Mouse (Mus musculus) frontal cortex, adult (tissue): Measurements from ENCODE around the gene Amdhd2.
"Not testable (repeated sequence)": the region's sequence is repeated elsewhere in the genome, so short reads cannot be mapped to it uniquely, and the experiment has no call there.

Source experiments
- ATAC-seq: cut with Nextera tagmentation; 2 replicates; pipeline ENCODE4 v1.9.2; 2017; ENCODE audit warnings: mild to moderate bottlenecking, moderate library complexity, mixed read lengths; ENCODE audit not compliant: low TSS enrichment

The Amdhd2 gene

DNA sequence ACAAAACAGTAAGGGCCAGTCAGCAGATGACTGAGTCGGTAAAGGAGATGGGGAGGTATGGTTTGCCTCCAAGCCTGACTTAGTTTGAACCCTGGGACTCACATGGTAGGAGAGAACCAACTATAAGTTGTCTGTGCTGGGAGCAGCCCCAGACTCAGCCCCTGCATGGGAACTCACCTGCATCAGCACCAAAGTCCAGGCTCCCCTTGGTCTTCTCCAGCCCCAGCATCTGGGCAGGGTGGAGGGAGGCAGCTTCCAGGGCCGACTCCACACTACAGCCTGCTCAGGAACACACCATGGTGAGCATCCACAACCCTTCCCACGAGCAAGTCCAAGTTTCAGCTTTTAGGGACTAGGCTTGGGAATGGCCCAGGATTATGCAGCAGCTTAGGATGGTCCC, 7.2 kb downstream of the Amdhd2 start:
- ATAC-seq, result no peak

DNA sequence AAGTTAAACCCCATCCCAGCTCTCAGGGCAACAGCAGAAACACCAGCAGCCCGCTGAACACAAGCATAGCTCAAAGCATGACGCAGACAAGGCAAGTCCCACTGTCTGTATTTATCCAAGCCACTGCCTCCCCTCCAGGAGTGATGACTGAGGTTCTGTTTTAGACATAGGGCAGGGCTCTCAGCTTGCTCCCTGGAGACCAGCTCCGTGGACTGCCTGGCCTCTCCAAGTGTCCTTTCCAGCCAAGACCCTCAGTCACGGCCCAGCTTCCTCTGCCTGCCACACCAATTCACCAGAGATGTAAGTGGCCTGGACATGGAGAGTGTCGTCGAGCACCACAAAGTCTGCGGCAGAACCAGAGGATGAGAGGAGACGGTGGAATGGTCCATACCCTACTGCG, 7.8 kb downstream of the Amdhd2 start:
- no peak for ATAC-seq

DNA sequence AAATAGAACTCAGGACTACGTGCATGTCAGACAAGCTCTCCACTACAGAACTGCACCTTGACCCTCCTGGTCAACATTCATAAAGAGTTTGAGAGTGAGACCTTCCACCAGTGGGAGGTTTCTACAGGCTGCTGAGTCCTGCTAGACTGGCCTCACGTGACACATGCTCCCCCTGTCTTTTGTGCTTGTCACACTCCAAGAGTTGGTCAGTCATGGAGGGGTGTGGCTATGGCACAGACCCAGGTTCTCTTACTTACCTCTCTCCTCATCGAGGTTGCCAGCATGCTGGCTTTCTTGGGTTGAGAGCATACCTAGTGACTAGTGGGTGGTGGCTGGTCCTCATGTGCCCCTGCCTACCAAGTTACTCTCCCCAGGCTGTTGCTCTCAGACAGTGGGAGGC, 9.1 kb downstream of the Amdhd2 start:
- ATAC-seq, result no peak

DNA sequence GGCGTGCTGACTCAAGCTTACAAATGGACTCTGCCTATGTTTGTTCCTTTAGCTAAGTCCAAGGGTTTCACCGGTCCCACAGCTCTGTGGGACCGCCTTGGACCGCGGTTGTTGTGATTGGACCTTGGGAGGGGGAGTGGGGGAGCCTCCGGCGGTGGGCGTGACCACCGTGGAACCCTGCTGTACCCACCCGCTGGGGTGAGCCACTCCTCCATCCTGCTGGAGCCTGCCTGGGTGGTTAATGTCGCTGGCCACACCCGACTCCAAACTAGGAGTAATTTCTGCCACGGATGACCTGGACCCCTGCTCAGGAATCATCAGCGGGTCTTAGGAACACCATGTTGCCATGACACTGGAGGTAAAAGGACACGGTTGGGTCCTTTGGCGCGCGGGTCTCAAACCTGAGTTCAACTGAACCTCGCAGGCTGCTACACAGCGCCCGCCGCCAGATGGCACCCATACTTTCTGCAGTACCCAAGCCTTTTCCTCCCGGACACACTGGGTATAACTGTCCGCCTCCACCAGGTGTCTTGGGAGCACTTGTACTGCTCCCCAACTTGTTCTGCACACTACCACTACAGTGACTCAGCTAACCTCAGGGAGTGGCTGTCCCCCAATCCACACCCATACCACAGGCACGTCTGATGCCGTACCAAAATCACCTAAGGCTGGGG, 11.5 kb downstream of the Amdhd2 start:
- ATAC-seq, result peak; percentile 92

DNA sequence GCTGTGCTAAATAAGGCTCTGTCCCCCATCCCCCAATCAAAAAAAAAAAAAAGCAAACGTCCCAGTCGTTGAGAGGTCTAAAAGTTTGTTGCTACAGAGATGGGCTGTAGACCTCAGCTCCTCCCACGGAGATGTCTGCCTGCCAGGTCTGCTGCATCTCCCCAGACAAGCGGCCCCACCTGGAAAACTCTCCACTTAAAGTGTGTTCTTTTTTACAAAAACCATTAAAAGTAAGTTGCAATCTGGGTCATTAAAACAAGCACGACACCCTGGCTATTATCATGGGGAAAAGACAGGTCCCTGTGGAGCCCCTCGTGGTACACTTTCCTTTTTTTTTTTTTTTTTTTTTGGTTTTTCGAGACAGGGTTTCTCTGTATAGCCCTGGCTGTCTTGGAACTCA, 12.2 kb downstream of the Amdhd2 start:
- ATAC-seq, result no peak

DNA sequence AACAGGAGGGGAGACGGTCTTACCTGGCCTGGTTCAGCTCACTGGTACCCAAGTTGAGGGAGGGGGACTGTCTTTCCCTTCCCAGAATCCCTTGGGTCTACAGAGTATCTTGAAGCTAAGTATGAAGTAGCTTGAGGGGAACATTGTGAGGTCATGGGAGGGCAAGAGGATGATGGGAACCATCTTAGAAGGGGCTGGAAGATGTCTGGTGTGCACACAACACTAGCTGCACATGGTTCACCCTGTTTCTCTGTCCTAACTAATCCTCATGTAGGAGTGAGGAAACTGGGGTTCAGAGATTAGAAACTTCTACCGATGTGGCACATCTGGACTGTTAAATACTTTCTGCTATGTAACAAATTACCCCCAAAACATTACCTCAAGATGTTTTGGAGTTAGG, 12.7 kb downstream of the Amdhd2 start, which contains the start of gene Pdpk1:
TSS of gene Pdpk1 (minus strand) at position 101 of the 400 bp plus-strand sequence.
- no peak for ATAC-seq

DNA sequence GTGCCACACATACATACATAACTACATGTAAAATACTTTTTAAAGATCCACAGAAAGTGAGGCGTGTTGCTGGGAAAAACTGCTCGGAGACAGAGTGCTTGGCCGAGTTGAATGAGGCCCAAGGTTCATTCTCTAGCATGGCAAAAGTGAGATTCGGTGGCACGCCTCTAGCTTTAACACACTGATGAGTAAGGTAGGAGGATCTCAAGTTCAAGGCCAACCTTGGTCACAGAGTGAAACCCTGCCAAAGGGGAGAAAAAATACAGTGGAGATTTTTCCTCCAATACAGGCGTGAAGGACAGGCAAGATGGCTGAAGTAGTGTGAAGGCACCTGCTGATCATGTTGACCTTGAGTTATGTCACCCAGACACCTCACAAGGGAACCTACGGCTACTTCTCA, 14.1 kb downstream of the Amdhd2 start:
- no peak for ATAC-seq

DNA sequence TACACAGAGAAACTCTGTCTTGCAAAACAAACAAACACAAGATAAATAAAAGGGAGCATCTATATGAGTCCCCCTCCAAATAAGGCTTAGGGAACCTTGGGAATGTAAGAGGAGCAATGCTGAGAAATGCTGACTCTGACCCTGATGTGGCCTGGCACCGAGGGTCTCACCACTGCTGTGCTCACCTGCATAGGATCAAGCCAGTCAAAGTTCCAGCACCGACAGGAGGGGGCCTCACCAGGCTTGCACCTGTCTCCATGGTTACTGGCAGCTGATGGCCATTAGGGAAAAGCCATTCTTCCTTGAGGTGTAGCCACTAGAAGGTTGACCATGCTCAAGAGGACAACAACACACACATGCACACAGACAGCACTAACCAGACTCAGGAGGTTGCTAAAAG, 20.7 kb downstream of the Amdhd2 start:
- no peak for ATAC-seq

DNA sequence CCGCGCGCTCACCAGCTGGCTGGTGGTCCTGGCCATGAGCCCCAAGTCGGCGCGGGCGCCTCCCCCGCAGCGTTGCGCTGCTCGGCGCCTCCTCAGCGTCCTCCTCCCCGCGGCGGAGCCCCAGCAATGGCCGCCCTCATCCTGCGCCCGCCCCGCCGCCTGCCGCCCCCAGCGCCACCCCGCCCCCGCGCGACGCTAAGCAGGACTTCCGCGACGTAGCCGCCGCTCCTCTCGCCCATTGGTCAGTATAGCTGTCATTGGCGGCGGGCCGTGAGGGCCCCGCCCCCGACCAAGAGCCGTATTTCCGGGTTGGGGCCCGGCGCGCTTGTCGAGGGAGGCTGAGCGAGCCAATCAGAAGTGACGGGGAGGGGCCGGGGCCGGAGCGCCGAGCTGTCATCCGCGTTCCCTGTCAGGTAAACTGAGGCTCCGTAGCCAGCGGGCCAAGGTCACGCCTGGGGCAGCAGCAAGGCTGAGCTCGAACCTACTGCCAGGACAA, 22.1 kb downstream of the Amdhd2 start:
- peak; percentile 97 for ATAC-seq

DNA sequence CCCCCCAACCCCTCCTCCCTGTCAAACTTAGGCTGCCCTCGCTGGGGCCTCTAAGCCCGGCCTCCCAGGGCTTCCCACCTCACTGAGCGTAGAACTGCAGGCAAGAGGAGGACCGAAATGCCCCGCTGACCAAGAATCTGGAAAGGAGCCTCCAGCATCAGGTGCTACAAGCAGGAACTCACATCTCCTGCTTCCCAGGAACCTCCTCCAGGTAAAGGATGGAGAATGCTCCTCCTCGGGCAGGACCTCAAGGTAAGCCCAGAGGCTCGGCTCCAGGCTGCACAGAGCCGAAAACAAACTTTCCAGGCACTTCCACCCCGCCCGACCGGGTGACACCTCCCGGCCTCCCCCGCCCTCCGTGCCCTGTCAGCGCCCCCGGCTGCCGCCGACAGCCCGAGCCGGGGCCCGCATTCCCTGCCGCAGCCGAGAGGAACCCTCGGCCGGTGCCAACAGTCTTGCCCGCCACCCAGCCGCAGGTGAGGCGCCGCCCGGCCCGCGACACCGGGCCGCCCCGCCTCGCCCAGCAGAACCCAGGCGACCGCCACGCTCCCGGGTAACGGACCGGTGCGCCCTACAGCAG, 22.6 kb downstream of the Amdhd2 start:
- ATAC-seq, result no peak

DNA sequence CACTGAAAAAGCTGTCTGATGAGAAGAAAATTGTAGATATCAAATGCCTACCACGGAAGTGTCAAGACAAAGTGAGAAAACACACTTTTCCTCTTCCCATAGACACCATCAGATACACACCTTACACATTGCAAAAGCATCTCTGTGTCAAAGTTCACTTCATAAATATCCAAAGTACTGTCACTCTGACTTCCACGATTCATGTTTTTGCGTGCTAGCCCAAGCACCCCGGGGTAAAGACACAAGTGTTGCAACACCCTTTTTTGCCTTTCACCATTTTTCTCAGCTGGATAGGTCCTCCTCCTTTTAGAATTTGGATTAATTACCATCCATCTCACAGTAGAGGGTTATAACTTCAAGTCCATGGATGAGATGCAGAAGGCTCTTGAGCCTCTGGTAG, 23.6 kb downstream of the Amdhd2 start:
- ATAC-seq, result no peak

DNA sequence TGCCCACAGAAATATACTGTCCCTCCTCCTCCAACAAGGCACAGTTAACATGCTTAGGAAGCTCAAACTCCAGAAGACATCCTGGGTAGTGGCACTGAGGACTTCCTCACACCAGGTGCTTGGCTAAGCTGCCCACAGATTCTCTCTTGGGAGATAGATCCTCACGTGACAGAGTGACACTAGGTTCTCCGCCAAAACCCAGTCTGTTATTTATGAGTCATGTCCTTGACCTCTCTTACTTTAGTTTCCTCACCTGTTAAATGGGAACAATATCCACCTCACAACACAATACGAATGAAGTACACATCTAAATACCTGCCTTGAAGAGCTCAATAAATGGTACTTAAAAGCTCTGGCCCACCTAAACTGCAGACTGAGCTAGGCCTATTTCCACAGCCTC, 24.3 kb downstream of the Amdhd2 start:
- no peak for ATAC-seq

DNA sequence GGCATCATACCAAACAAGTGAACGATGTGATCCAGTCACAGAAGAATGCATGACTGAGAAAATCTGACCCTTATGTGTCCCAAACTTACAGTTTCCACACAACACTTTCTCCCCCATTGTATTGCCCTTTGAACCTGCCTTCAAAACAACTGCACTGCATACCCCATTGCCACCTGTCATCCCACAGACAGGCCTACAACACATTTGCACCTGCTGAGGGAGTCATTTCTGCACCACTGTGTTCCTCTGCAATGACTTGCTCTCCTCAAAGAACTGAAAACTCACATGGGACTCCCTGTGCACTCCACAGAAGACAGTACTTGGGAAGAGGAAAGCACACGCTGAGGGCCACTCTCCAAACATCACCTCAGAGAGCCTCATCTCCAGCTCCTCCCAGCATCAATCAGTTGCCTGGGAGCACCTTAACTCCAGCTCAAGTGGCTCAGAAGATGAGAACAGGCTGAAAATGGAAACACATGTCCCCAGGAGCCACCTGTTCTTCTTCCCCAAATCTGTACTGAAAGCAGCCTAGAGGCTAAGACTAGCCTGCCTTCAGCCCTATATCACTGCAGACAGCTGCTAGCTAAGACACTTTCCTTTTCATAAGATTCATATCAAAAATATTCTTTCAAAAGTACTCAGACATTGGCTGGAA, 26.2 kb downstream of the Amdhd2 start:
- ATAC-seq, result no peak

DNA sequence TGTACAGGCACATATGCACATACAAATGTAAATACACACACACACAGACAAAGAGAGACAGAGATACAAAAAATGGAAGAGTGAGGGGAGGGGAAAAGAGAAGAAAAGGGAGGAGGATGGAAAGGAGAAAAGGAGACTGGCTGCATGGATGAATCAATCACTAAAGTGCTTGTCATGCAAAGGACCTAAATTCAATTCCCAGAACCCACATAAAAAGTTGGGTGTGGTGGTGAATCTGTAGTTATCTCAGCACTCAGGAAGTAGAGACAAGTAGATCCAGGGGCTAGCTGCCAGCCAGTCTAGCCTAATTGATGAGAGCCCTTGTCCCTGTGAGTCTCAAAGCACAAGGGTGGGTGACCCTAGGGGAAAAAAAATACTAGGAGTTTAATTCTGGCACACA, 29.5 kb downstream of the Amdhd2 start:
- ATAC-seq, result no peak

DNA sequence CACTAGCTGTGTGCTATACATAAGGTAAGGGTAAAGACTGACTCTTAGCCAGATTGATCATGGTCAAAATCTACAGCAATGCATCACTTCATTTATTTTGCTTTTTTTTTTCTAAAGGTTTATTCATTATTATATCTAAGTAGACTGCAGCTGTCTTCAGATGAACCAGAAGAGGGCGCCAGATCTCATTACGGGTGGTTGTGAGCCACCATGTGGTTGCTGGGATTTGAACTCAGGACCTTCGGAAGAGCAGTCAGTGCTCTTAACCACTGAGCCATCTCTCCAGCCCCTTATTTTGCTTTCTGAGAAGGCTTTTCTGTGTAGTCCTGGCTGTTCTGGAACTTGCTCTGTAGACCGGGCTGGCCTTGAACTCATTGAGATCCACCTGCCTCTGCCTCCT, 30.6 kb downstream of the Amdhd2 start:
- not testable (repeated sequence) for ATAC-seq

DNA sequence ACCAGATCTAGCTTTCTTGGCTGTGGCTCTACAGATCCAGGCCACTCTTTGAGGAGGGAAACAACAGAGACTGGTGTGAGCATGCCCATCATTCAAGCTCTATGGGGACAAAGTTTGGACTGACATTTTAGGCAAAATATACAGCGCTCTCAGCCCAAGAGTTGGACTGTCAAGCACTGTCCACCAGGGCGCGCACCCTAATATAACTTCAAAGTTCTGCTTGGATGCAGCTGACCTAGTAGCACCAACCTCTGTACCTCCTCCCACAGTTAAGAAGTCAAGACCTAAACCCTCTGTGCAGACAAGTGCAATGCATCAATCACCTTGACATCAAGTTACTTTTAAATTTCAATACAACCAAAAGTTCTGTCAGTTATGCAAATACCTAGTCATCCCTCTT, 32.0 kb downstream of the Amdhd2 start:
- no peak for ATAC-seq

DNA sequence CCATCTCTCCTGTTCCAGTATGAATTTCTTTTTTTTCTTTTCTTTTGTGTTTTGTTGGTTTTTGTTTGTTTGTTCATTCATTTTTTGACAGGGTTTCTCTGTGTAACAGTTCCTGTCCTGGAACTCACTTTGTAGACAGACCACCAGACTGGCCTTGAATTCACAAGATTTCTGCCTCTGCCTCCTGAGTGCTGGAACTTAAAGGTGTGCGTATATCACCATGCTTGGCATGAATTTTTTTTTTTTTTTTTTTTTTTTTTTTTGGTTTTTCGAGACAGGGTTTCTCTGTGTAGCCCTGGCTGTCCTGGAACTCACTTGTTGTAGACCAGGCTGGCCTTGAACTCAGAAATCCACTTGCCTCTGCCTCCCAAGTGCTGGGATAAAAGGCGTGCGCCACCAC, 34.3 kb downstream of the Amdhd2 start:
- ATAC-seq, result not testable (repeated sequence)

DNA sequence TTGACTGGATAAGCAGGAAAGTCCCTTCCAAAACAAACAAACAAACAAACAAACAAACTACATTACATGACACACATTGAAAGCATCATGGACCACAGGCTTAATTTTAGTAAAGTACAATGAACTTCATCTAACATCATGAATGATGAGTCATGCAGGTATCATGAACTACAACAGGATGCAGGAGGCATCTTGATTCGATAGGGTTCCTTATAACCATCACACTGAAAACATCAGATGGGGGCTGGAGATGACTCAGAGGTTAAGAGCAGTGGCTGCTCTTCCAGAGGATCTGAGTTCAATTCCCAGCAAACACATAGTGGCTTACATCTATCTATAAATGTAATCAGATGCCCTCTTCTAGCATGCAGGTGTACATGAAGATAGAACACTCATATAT, 36.0 kb downstream of the Amdhd2 start:
- no peak for ATAC-seq

DNA sequence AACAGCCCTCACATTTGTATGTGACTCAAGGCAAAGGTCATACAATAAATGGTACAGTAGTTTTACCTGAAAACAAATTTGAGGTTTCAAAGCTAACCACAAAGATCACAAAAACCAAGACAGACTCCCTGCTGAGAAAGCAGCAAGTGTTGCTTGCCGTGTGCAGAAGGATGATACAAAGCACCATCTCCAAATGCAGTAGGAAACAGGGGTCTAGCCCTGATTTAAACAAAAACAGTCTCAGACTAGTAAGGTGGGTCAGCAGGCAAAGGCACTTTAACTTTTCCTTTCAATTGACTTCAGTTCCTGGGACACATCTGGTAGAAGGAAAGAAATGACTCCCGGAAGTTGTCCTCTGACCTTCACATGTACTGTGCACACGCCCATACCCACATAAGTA, 36.8 kb downstream of the Amdhd2 start:
- ATAC-seq, result no peak

DNA sequence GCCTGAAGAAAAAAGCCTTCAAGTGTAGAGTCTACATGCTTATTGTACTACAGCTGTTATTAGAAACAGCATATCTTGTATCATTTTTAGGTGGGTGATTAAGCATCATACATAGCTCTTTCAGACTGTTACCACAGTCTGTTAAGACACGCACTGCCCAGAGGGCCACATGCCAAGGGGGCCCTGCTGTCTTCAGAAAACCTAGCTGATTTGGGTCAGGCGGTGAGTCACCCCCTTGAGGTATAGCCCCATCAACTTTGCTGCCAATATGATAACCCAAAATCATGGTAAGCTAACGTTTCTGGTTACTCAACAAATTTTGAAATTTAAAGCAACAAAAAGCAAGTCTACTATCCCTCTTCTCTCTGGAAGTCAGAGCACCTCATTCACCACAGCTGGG, 44.1 kb downstream of the Amdhd2 start:
- ATAC-seq, result no peak

DNA sequence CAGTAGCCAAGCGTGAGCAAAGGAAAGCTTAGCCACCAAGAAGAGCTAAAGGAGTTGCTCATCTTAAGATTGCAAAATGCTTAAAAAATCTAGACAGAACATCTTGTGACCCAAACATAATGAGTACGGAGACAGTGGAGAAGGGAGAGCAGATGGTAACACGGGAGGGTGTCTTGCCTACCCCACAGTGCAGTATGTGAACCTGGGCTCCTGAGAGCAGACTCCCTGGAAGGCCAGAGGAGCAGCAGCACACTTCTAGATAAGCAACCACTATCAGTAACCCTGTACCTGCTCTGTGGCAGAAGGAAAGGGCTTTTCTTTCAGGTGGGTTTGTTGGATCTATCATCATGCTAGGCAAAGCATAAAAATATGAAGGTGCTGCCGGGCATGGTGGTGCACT, 50.5 kb downstream of the Amdhd2 start:
- ATAC-seq, result peak; percentile 76

DNA sequence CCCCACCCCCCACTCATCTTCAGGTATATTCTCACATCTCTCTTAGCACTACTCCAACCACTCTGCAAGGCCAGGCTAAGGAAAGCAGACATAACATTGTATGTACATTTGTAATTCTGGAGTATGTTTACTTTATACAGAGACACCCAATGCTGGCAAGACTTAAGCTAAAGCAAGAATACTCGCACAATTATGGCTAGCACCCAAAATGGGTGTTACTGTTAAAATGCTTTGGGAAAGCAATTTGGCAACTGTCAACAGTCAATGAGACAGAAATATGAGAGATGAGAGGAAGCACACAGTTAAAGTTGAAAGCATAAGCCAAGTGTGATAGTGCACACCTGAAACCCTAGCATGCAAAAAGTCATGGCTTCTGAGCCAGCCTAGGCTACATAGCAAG, 52.3 kb downstream of the Amdhd2 start:
- ATAC-seq, result no peak

DNA sequence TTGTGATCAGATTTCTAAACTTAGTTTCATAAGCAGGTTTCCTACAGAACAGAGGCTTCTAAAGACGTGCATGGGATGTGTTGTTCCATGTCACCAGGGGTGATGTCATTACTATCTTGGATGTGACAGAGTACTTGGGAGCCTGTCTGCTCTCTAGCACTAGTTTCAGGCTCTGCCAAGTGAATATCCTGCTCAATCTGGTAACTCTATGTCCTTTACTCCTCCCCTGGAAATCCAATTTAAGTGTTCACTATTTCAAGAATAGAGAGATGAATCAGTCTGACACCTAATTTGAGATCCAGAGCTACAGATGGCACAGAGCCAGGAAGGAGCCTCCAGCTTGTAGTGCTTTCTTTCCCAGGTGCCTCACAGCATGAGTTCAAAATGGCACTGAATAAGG, 54.7 kb downstream of the Amdhd2 start:
- peak; percentile 58; the same call in 1 of the 2 replicates for ATAC-seq
